Comparison of ENCODE assay signal across 11 mouse cellular contexts in genomic region chr2:88356304-88356703, GRCm38 (mm10). TPM values are rescaled to one million over a fixed set of nuclear protein-coding genes. Genes with fewer than 3 reads are reported as not detected.
DNase-seq lines count a peak whose midpoint lies in the region; ATAC-seq and TF ChIP-seq lines count a peak whose summit lies in the region.
"Had no signal": no experiment of that assay in that cellular context is flagged by ENCODE, and none has a peak within 500 bp of the region (broad histone marks: within the 10 kb centered on the region; RNA-seq: fewer than 3 reads in every experiment).

No protein-coding gene starts in this region.

- H3K9me3 ChIP-seq in forebrain, embryonic 13.5 days (replicated peaks) = no peaks in the 10 kb centered on the region
- H3K9me3 ChIP-seq in midbrain, postnatal 0 days (ENCODE audit: low read length) = no peaks in the 10 kb centered on the region
- H3K9me3 ChIP-seq in intestine, embryonic 16.5 days (ENCODE audit: control insufficient read depth, low read length) = no peaks in the 10 kb centered on the region
- H3K9me3 ChIP-seq: neural tube, embryonic 13.5 days had no signal

- no peak overlapping the region for H3K27ac ChIP-seq in layer of hippocampus, adult 2 months
- H3K27ac ChIP-seq in forebrain, embryonic 13.5 days = no peak overlapping the region
- H3K27ac ChIP-seq in midbrain, postnatal 0 days (ENCODE audit: low read depth, low read length) = no peak overlapping the region
- no peak overlapping the region for H3K27ac ChIP-seq in intestine, embryonic 16.5 days (ENCODE audit: low read length)
- H3K27ac ChIP-seq: neural tube, embryonic 13.5 days had no signal

- TF ChIP-seq CTCF in layer of hippocampus, adult 2 months (conservative IDR thresholded peaks at IDR 0.05) = peak; percentile 91
- peak; percentile 82 for TF ChIP-seq CTCF in midbrain, postnatal 0 days (IDR thresholded peaks at IDR 0.05)

- no peak overlapping the region for H3K4me3 ChIP-seq in layer of hippocampus, adult 2 months
- H3K4me3 ChIP-seq in forebrain, embryonic 13.5 days = no peak overlapping the region
- no peak overlapping the region for H3K4me3 ChIP-seq in midbrain, postnatal 0 days (ENCODE audit: low read depth, low read length)
- H3K4me3 ChIP-seq in intestine, embryonic 16.5 days (ENCODE audit: low read length) = no peak overlapping the region
- H3K4me3 ChIP-seq: neural tube, embryonic 13.5 days had no signal

- no peak overlapping the region for H3K9ac ChIP-seq in forebrain, embryonic 13.5 days
- H3K9ac ChIP-seq in midbrain, postnatal 0 days (replicated peaks; ENCODE audit: low read length, poor library complexity, severe bottlenecking) = no peak overlapping the region
- H3K9ac ChIP-seq in intestine, embryonic 16.5 days (ENCODE audit: low read depth, low read length) = no peak overlapping the region
- H3K9ac ChIP-seq: neural tube, embryonic 13.5 days had no signal

- WGBS in forebrain, embryonic 13.5 days = 4% methylated on average over 2 of the region's 2 CpGs
- WGBS in midbrain, postnatal 0 days = 3% methylated on average over 2 of the region's 2 CpGs
- 6% methylated on average over 2 of the region's 2 CpGs for WGBS in intestine, embryonic 16.5 days

- H3K36me3 ChIP-seq in forebrain, embryonic 13.5 days (ENCODE audit: poor library complexity, severe bottlenecking) = no peaks in the 10 kb centered on the region
- no peaks in the 10 kb centered on the region for H3K36me3 ChIP-seq in midbrain, postnatal 0 days (ENCODE audit: insufficient read depth, low read length)
- no peaks in the 10 kb centered on the region for H3K36me3 ChIP-seq in intestine, embryonic 16.5 days (ENCODE audit: control insufficient read depth, insufficient read depth, low read length)
- H3K36me3 ChIP-seq: neural tube, embryonic 13.5 days had no signal

- no peaks in the 10 kb centered on the region for H3K4me1 ChIP-seq in forebrain, embryonic 13.5 days
- H3K4me1 ChIP-seq in midbrain, postnatal 0 days (ENCODE audit: insufficient read depth, low read length) = no peaks in the 10 kb centered on the region
- H3K4me1 ChIP-seq in intestine, embryonic 16.5 days (ENCODE audit: control insufficient read depth, insufficient read depth, low read length) = no peaks in the 10 kb centered on the region
- H3K4me1 ChIP-seq: neural tube, embryonic 13.5 days had no signal

- peak in 1 of 2 experiments; percentile 4 for DNase-seq in layer of hippocampus, adult 2 months (ENCODE audit: low spot score in 2 of 2)
- DNase-seq in layer of hippocampus, postnatal 25 days (ENCODE audit: extremely low spot score in 1 of 2, low spot score in 1 of 2) = no peak
- DNase-seq in MN1 (ENCODE audit: low spot score) = peak; percentile 19
- DNase-seq in midbrain, postnatal 0 days (ENCODE audit: low spot score) = peak; percentile 84
- DNase-seq in adrenal gland, postnatal 10 days = no peak
- no peak for DNase-seq in frontal cortex, postnatal 25 days (ENCODE audit: low spot score in 2 of 2)
- DNase-seq: adrenal gland, adult 8-10 months had no signal

- no peak overlapping the region for H3K4me2 ChIP-seq in forebrain, embryonic 13.5 days
- H3K4me2 ChIP-seq in midbrain, postnatal 0 days (ENCODE audit: low read depth, low read length, poor library complexity, severe bottlenecking) = no peak overlapping the region
- no peak overlapping the region for H3K4me2 ChIP-seq in intestine, embryonic 16.5 days (ENCODE audit: low read depth, low read length)
- H3K4me2 ChIP-seq: neural tube, embryonic 13.5 days had no signal

- ATAC-seq in forebrain, embryonic 13.5 days = peak; percentile 57; the same call in 1 of the 2 replicates
- 0 out of 2 replicates have a peak, but pooled peaks have one; percentile 34 for ATAC-seq in midbrain, postnatal 0 days (ENCODE audit: low FRiP score)
- ATAC-seq in intestine, embryonic 16.5 days = no peak

- H3K27me3 ChIP-seq in forebrain, embryonic 13.5 days = no peaks in the 10 kb centered on the region
- no peaks in the 10 kb centered on the region for H3K27me3 ChIP-seq in midbrain, postnatal 0 days (ENCODE audit: insufficient read depth, low read length)
- H3K27me3 ChIP-seq in intestine, embryonic 16.5 days (replicated peaks; ENCODE audit: control insufficient read depth, insufficient read depth, low read length) = no peaks in the 10 kb centered on the region
- H3K27me3 ChIP-seq: neural tube, embryonic 13.5 days had no signal

RNA-seq across cellular contexts. Expression of gene Olfr1177-ps, which starts 10.0 kb away (rescaled TPM):
- not detected for total RNA-seq in layer of hippocampus, adult 2 months (2021)
- total RNA-seq in layer of hippocampus, postnatal 25 days (2021) = not detected
- polyA plus RNA-seq in forebrain, embryonic 13.5 days (2015; fragmentation: Nextera tagmentation; extraction: Ambion mirVana) = not detected in 2 replicates
- not detected in 2 replicates for total RNA-seq in midbrain, postnatal 0 days (2014; rRNA removed)
- not detected in 2 replicates for polyA plus RNA-seq in midbrain, postnatal 0 days (2015; fragmentation: Nextera tagmentation; extraction: Ambion mirVana)
- total RNA-seq in adrenal gland, postnatal 10 days (2021) = not detected
- polyA plus RNA-seq in intestine, embryonic 16.5 days (2015; fragmentation: Nextera tagmentation; extraction: Ambion mirVana) = not detected in 2 replicates
- total RNA-seq: adrenal gland, adult 8-10 months; left cerebral cortex, postnatal 10 days had no signal
- polyA plus RNA-seq: neural tube, embryonic 13.5 days had no signal

RNA-seq across cellular contexts. Expression of gene Olfr1176, which starts 19.8 kb away (rescaled TPM):
- not detected for total RNA-seq in layer of hippocampus, adult 2 months (2021)
- not detected for total RNA-seq in layer of hippocampus, postnatal 25 days (2021)
- not detected in 2 replicates for polyA plus RNA-seq in forebrain, embryonic 13.5 days (2015; fragmentation: Nextera tagmentation; extraction: Ambion mirVana)
- total RNA-seq in midbrain, postnatal 0 days (2014; rRNA removed) = not detected in 2 replicates
- polyA plus RNA-seq in midbrain, postnatal 0 days (2015; fragmentation: Nextera tagmentation; extraction: Ambion mirVana) = not detected in 2 replicates
- total RNA-seq in adrenal gland, postnatal 10 days (2021) = not detected
- polyA plus RNA-seq in intestine, embryonic 16.5 days (2015; fragmentation: Nextera tagmentation; extraction: Ambion mirVana) = not detected in 2 replicates
- total RNA-seq: adrenal gland, adult 8-10 months; left cerebral cortex, postnatal 10 days had no signal
- polyA plus RNA-seq: neural tube, embryonic 13.5 days had no signal

RNA-seq across cellular contexts. Expression of gene Olfr1175-ps, which starts 29.3 kb away (rescaled TPM):
- total RNA-seq in layer of hippocampus, adult 2 months (2021) = not detected
- not detected for total RNA-seq in layer of hippocampus, postnatal 25 days (2021)
- not detected in 2 replicates for polyA plus RNA-seq in forebrain, embryonic 13.5 days (2015; fragmentation: Nextera tagmentation; extraction: Ambion mirVana)
- not detected in 2 replicates for total RNA-seq in midbrain, postnatal 0 days (2014; rRNA removed)
- not detected in 2 replicates for polyA plus RNA-seq in midbrain, postnatal 0 days (2015; fragmentation: Nextera tagmentation; extraction: Ambion mirVana)
- total RNA-seq in adrenal gland, postnatal 10 days (2021) = not detected
- not detected in 2 replicates for polyA plus RNA-seq in intestine, embryonic 16.5 days (2015; fragmentation: Nextera tagmentation; extraction: Ambion mirVana)
- total RNA-seq: left cerebral cortex, postnatal 10 days had no signal
- polyA plus RNA-seq: neural tube, embryonic 13.5 days had no signal

RNA-seq across cellular contexts. Expression of gene Olfr1178, which starts 30.6 kb away (rescaled TPM):
- not detected for total RNA-seq in layer of hippocampus, adult 2 months (2021)
- total RNA-seq in layer of hippocampus, postnatal 25 days (2021) = not detected
- polyA plus RNA-seq in forebrain, embryonic 13.5 days (2015; fragmentation: Nextera tagmentation; extraction: Ambion mirVana) = not detected in 2 replicates
- total RNA-seq in midbrain, postnatal 0 days (2014; rRNA removed) = not detected in 2 replicates
- polyA plus RNA-seq in midbrain, postnatal 0 days (2015; fragmentation: Nextera tagmentation; extraction: Ambion mirVana) = not detected in 2 replicates
- not detected for total RNA-seq in adrenal gland, postnatal 10 days (2021)
- polyA plus RNA-seq in intestine, embryonic 16.5 days (2015; fragmentation: Nextera tagmentation; extraction: Ambion mirVana) = not detected in 2 replicates
- total RNA-seq: adrenal gland, adult 8-10 months; left cerebral cortex, postnatal 10 days had no signal
- polyA plus RNA-seq: neural tube, embryonic 13.5 days had no signal

RNA-seq across cellular contexts. Expression of gene Olfr1174-ps, which starts 41.4 kb away (rescaled TPM):
- not detected for total RNA-seq in layer of hippocampus, adult 2 months (2021)
- not detected for total RNA-seq in layer of hippocampus, postnatal 25 days (2021)
- polyA plus RNA-seq in forebrain, embryonic 13.5 days (2015; fragmentation: Nextera tagmentation; extraction: Ambion mirVana) = not detected in 2 replicates
- not detected in 2 replicates for total RNA-seq in midbrain, postnatal 0 days (2014; rRNA removed)
- not detected in 2 replicates for polyA plus RNA-seq in midbrain, postnatal 0 days (2015; fragmentation: Nextera tagmentation; extraction: Ambion mirVana)
- total RNA-seq in adrenal gland, postnatal 10 days (2021) = not detected
- 0.11 TPM in 1 of 2 replicates, not detected in the other for polyA plus RNA-seq in intestine, embryonic 16.5 days (2015; fragmentation: Nextera tagmentation; extraction: Ambion mirVana)
- total RNA-seq: adrenal gland, adult 8-10 months; left cerebral cortex, postnatal 10 days had no signal
- polyA plus RNA-seq: neural tube, embryonic 13.5 days had no signal

Comparison
In these comparisons a context has a peak if more than half of its experiments do, and no peak if none do; other contexts are left out.
1. DNase-seq: peak in MN1 (single experiment) and midbrain, postnatal 0 days (single experiment); none in layer of hippocampus, postnatal 25 days (0 of 2), adrenal gland, postnatal 10 days (single experiment) and frontal cortex, postnatal 25 days (0 of 2).